Mouse (Mus musculus): Measurements from ENCODE around the gene Tenm4. TPM values are rescaled to one million over a fixed set of nuclear protein-coding genes. Genes with fewer than 3 reads are reported as not detected.
A peak's percentile ranks its signal among the peaks of the same experiment; 100 is the strongest.

Gene Tenm4
- total and polyA plus RNA-seq, 2 experiments = 0.09 to 0.11 TPM

- H3K79me2 ChIP-seq (ENCODE audit: control insufficient read depth, insufficient read depth, low read length) = no peaks in the 10 kb centered on the region
- H3K27ac ChIP-seq (replicated peaks; ENCODE audit: insufficient read depth, low read depth, low read length) = no peak overlapping the region
- H3K4me3 ChIP-seq (ENCODE audit: insufficient read depth, low read depth, low read length) = no peak overlapping the region
- 89% methylated on average over 4 of the region's 4 CpGs for WGBS
- H3K9ac ChIP-seq (ENCODE audit: low read depth, low read length) = no peak overlapping the region
- DNase-seq (ENCODE audit: extremely low read depth, low read depth, low spot score) = no peak
- H3K4me1 ChIP-seq (ENCODE audit: control insufficient read depth, insufficient read depth, low read length) = no peaks in the 10 kb centered on the region
- H3K36me3 ChIP-seq (ENCODE audit: control insufficient read depth, insufficient read depth, low read length) = no peaks in the 10 kb centered on the region
- no peak for TF ChIP-seq POLR2A (IDR thresholded peaks at IDR 0.05; ENCODE audit: extremely low read depth, insufficient read depth, low read length)
- no peak for TF ChIP-seq CTCF (IDR thresholded peaks at IDR 0.05; ENCODE audit: low read depth, low read length)
- H3K27me3 ChIP-seq (ENCODE audit: control insufficient read depth, insufficient read depth, low read length) = peaks cover 4% of the 10 kb centered on the region; the same call in 1 of the 2 replicates
These were observed 617.1 kb downstream of the Tenm4 start for GRCm38 (mm10) chr7:96788135-96788534.

- no peak for TF ChIP-seq CTCF (IDR thresholded peaks at IDR 0.05; ENCODE audit: low read depth, low read length)
- no peak for TF ChIP-seq POLR2A (IDR thresholded peaks at IDR 0.05; ENCODE audit: extremely low read depth, insufficient read depth, low read length)
- WGBS = 80% methylated on average over 2 of the region's 2 CpGs
- Histone ChIP-seq H3K27me3 (ENCODE audit: control insufficient read depth, insufficient read depth, low read length) (peaks cover 4% of the 10 kb centered on the region; the same call in 1 of the 2 replicates), H3K79me2 (ENCODE audit: control insufficient read depth, insufficient read depth, low read length) (no peaks in the 10 kb centered on the region), H3K36me3 (ENCODE audit: control insufficient read depth, insufficient read depth, low read length) (no peaks in the 10 kb centered on the region), H3K4me3 (ENCODE audit: insufficient read depth, low read depth, low read length) (no peak overlapping the region), H3K27ac (replicated peaks; ENCODE audit: insufficient read depth, low read depth, low read length) (no peak overlapping the region), H3K9ac (ENCODE audit: low read depth, low read length) (no peak overlapping the region), H3K4me1 (ENCODE audit: control insufficient read depth, insufficient read depth, low read length) (no peaks in the 10 kb centered on the region)
- no peak for DNase-seq (ENCODE audit: extremely low read depth, low read depth, low spot score)
These were observed 619.3 kb downstream of the Tenm4 start for GRCm38 (mm10) chr7:96790326-96790725.

GRCm38 (mm10) chr7:96792456-96793229, 621.6 kb downstream of the Tenm4 start:
- Histone ChIP-seq H3K79me2 (ENCODE audit: control insufficient read depth, insufficient read depth, low read length) (no peaks in the 10 kb centered on the region), H3K27me3 (ENCODE audit: control insufficient read depth, insufficient read depth, low read length) (peaks cover 4% of the 10 kb centered on the region; the same call in 1 of the 2 replicates), H3K36me3 (ENCODE audit: control insufficient read depth, insufficient read depth, low read length) (no peaks in the 10 kb centered on the region), H3K4me3 (ENCODE audit: insufficient read depth, low read depth, low read length) (no peak overlapping the region), H3K27ac (replicated peaks; ENCODE audit: insufficient read depth, low read depth, low read length) (no peak overlapping the region), H3K9ac (ENCODE audit: low read depth, low read length) (no peak overlapping the region), H3K4me1 (ENCODE audit: control insufficient read depth, insufficient read depth, low read length) (no peaks in the 10 kb centered on the region)
- no peak for DNase-seq (ENCODE audit: extremely low read depth, low read depth, low spot score)
- no peak for TF ChIP-seq POLR2A (IDR thresholded peaks at IDR 0.05; ENCODE audit: extremely low read depth, insufficient read depth, low read length)
- TF ChIP-seq CTCF (IDR thresholded peaks at IDR 0.05; ENCODE audit: low read depth, low read length) = no peak
- 77% methylated on average over 8 of the region's 8 CpGs for WGBS

GRCm38 (mm10) chr7:96796033-96796741, 625.1 kb downstream of the Tenm4 start:
- H3K27me3 ChIP-seq (ENCODE audit: control insufficient read depth, insufficient read depth, low read length) = no peaks in the 10 kb centered on the region; the same call in 1 of the 2 replicates
- no peaks in the 10 kb centered on the region for H3K4me1 ChIP-seq (ENCODE audit: control insufficient read depth, insufficient read depth, low read length)
- no peak overlapping the region for H3K4me3 ChIP-seq (ENCODE audit: insufficient read depth, low read depth, low read length)
- TF ChIP-seq POLR2A (IDR thresholded peaks at IDR 0.05; ENCODE audit: extremely low read depth, insufficient read depth, low read length) (no peak), CTCF (IDR thresholded peaks at IDR 0.05; ENCODE audit: low read depth, low read length) (no peak)
- H3K79me2 ChIP-seq (ENCODE audit: control insufficient read depth, insufficient read depth, low read length) = no peaks in the 10 kb centered on the region
- peak; percentile 58 for DNase-seq (ENCODE audit: extremely low read depth, low read depth, low spot score)
- no peaks in the 10 kb centered on the region for H3K36me3 ChIP-seq (ENCODE audit: control insufficient read depth, insufficient read depth, low read length)
- no peak overlapping the region for H3K9ac ChIP-seq (ENCODE audit: low read depth, low read length)
- WGBS = 19% methylated on average over 9 of the region's 9 CpGs
- H3K27ac ChIP-seq (replicated peaks; ENCODE audit: insufficient read depth, low read depth, low read length) = no peak overlapping the region

- no peak for DNase-seq (ENCODE audit: extremely low read depth, low read depth, low spot score)
- Histone ChIP-seq H3K27ac (replicated peaks; ENCODE audit: insufficient read depth, low read depth, low read length) (no peak overlapping the region), H3K9ac (ENCODE audit: low read depth, low read length) (no peak overlapping the region), H3K27me3 (ENCODE audit: control insufficient read depth, insufficient read depth, low read length) (no peaks in the 10 kb centered on the region; the same call in 1 of the 2 replicates), H3K4me1 (ENCODE audit: control insufficient read depth, insufficient read depth, low read length) (no peaks in the 10 kb centered on the region), H3K79me2 (ENCODE audit: control insufficient read depth, insufficient read depth, low read length) (no peaks in the 10 kb centered on the region), H3K4me3 (ENCODE audit: insufficient read depth, low read depth, low read length) (no peak overlapping the region), H3K36me3 (ENCODE audit: control insufficient read depth, insufficient read depth, low read length) (no peaks in the 10 kb centered on the region)
- 36% methylated on average over 20 of the region's 20 CpGs for WGBS
- no peak for TF ChIP-seq CTCF (IDR thresholded peaks at IDR 0.05; ENCODE audit: low read depth, low read length)
- TF ChIP-seq POLR2A (IDR thresholded peaks at IDR 0.05; ENCODE audit: extremely low read depth, insufficient read depth, low read length) = no peak
These were observed 625.9 kb downstream of the Tenm4 start for GRCm38 (mm10) chr7:96796788-96797485.

Data from liver, adult 2 months (tissue).